Mouse (Mus musculus): ENCODE results near the gene Fanca. TPM values are rescaled to one million over a fixed set of nuclear protein-coding genes. Genes with fewer than 3 reads are reported as not detected.
A peak's percentile ranks its signal among the peaks of the same experiment; 100 is the strongest.
"Not testable (repeated sequence)": the region's sequence is repeated elsewhere in the genome, so short reads cannot be mapped to it uniquely, and the experiment has no call there.

Gene Fanca
- total RNA-seq, 2 experiments from 2014 or later = not detected

DNA sequence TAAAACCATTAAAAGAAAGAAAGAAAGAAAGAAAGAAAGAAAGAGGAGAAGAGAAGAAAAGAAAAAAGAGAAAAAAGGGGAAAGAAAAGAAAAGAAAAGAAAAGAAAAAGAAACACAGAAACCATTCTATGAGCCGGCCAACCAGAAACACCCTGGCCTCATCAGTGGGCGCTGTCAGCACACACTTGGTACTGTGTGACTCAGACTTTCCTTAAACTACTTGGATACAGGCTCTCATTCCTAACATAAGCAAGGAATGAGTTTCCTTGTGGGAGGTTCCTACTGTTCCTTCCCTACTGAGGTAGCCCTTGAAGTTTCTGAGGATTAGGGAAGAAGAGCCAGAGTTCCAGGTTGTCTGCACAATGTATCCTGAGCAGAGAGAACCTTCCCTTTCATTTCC is 12.9 kb upstream of the Fanca start:
- DNase-seq (ENCODE audit: low spot score) = no peak

- DNase-seq (ENCODE audit: low spot score) = no peak
Observed at GRCm38 (mm10) chr8:123330701-123331100, 12.3 kb upstream of the Fanca start.

- no peak for DNase-seq (ENCODE audit: low spot score)
Observed at GRCm38 (mm10) chr8:123329961-123330360, 11.6 kb upstream of the Fanca start.

GRCm38 (mm10) chr8:123329350-123329749 is 11.0 kb upstream of the Fanca start:
- no peak for DNase-seq (ENCODE audit: low spot score)

DNA sequence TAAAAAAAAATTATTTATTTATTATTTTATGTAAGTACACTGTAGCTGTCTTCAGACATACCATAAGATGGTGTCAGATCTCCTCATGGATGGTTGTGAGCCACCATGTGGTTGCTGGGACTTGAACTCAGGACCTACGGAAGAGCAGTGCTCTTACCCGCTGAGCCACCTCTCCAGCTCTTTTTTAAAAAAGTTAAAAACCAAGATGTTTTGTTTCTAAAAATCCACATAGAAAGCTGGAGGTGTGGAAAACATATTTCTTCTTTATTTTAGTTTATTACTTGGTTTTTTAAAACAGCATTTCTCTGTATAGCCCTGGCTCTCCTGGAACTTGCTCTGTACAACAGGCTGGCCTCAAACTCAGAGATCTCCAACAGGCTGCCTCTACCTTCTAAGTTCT is 10.2 kb upstream of the Fanca start:
- DNase-seq (ENCODE audit: low spot score) = no peak

DNA sequence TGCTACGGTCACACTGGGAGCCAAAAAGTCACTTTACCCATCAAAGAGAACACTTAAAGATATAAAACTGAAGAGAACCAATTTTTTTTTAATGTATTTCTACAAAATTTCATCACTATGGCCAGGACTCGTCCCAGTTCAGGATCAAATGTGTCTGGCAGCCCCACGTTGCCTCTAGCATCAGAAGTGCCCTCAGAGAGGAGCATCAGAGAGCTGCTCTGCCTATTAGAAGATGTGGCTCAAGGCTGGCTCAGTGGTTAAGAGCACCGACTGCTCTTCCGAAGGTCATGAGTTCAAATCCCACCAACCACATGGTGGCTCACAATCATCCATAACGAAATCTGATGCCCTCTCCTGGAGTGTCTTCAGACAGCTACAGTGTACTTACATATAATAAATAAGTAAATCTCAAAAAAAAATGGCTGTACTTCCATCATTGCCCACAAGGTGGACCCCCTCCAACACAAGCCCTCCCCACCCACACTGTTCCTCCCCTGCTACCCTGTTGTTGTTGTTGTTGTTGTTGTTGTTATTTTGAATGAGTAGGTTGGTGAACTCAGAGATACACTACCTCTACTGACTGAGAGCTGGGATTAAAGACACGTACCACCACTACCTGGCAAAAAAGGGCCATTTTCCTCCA is 1.3 kb upstream of the Fanca start:
- peak; percentile 23 for DNase-seq (ENCODE audit: low spot score)

GRCm38 (mm10) chr8:123317781-123318466 is 452 bp downstream of the Fanca start:
- no peak for DNase-seq (ENCODE audit: low spot score)

- no peak for DNase-seq (ENCODE audit: low spot score)
Observed at GRCm38 (mm10) chr8:123308738-123309137, 9.6 kb downstream of the Fanca start.

GRCm38 (mm10) chr8:123298301-123298700 is 20.1 kb downstream of the Fanca start:
- DNase-seq (ENCODE audit: low spot score) = no peak

GRCm38 (mm10) chr8:123292785-123293184 is 25.6 kb downstream of the Fanca start:
- no peak for DNase-seq (ENCODE audit: low spot score)

DNA sequence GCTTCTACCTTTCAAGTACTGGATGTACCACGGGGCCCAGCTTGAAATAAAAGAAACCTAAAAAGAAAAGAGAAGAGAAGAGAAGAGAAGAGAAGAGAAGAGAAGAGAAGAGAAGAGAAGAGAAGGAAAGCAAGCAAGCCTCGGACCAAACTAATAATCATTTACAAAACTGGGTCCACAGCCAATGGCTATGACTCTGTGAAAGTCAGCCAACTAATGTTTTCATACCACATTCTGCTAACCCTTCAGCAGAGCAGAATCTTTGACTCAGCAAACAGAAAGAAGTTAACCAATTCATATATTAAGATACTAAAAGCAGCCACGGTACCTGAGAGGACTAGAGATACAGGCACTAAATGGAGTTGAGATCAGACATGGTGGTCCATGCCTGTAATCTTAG is 26.1 kb downstream of the Fanca start:
- no peak for DNase-seq (ENCODE audit: low spot score)

DNA sequence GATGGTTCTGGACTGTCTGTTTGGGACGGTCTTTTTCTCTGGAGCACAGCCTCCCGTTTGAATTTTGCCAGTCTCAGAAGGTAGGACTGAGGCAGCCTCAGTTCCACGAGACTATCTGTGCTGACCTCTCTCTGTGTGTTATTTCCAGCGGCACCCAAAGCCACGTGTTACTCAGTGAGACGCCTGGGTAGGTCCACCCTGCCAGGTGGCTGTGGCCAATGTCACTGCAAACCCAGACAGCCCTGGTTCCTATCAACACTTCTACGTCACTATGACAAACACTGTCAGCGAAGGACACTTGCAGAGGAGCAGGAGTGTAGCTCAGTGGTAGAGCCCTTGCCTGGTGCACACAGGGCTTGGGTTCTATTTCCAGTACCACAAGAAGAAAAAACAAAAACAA is 26.7 kb downstream of the Fanca start:
- no peak for DNase-seq (ENCODE audit: low spot score)

- DNase-seq (ENCODE audit: low spot score) = no peak
Observed at GRCm38 (mm10) chr8:123290679-123291078, 27.7 kb downstream of the Fanca start.

GRCm38 (mm10) chr8:123290166-123290565 is 28.2 kb downstream of the Fanca start:
- DNase-seq (ENCODE audit: low spot score) = no peak

DNA sequence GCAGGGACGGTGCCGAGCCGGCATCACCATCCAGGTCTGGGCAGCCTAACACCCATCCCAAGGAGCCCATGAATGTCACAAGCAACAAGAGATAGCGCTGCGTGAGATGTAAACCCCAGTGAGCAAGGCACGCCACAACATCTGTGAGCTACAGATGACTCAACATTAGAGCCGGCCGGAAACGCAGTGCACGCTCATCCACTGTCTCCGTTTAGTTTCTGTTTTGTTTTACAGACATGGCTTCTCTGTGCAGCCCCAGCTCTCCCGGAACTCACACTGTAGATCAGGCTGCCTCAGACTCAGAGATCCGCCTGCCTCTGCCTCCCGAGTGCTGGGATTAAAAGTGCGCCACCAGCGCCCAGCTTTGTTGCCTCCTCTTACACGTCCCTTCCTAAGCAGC is 31.0 kb downstream of the Fanca start:
- DNase-seq (ENCODE audit: low spot score) = no peak

DNA sequence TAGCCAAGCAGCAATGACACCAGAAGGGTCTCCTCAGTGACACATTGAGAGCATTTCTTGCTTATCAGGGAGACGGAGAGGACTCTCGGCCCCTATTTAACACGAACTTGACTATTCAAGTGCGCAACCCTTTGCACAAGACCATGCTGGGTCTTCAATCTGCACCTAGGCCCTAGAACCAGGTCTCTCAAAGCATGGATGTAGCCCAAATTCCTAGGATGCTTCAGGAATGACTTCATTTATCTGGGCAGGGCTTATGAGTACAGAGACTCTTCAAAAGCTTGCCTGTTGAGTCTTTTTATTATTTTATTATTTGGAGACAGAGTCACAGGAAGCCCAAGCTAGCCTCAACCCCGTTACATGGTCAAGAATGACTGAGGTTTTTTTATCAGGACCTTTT is 33.9 kb downstream of the Fanca start:
- no peak for DNase-seq (ENCODE audit: low spot score)

- no peak for DNase-seq (ENCODE audit: low spot score)
Observed at GRCm38 (mm10) chr8:123283991-123284390, 34.4 kb downstream of the Fanca start.

DNA sequence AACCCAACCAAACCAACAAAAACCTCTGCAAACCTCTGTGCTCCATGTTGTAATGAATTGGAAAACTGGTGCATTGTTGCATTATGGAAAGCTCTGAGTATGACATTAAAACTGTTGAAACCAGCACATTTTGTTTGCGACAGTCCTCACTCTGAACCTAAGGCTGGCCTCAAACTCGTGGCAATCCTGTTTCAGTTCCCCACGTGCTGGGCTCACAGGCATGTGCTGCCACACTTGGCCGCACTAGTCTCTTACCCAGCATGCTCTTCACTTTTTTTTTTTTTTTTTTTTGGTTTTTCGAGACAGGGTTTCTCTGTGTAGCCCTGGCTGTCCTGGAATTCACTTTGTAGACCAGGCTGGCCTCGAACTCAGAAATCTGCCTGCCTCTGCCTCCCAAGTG is 35.4 kb downstream of the Fanca start:
- DNase-seq (ENCODE audit: low spot score) = not testable (repeated sequence)

DNA sequence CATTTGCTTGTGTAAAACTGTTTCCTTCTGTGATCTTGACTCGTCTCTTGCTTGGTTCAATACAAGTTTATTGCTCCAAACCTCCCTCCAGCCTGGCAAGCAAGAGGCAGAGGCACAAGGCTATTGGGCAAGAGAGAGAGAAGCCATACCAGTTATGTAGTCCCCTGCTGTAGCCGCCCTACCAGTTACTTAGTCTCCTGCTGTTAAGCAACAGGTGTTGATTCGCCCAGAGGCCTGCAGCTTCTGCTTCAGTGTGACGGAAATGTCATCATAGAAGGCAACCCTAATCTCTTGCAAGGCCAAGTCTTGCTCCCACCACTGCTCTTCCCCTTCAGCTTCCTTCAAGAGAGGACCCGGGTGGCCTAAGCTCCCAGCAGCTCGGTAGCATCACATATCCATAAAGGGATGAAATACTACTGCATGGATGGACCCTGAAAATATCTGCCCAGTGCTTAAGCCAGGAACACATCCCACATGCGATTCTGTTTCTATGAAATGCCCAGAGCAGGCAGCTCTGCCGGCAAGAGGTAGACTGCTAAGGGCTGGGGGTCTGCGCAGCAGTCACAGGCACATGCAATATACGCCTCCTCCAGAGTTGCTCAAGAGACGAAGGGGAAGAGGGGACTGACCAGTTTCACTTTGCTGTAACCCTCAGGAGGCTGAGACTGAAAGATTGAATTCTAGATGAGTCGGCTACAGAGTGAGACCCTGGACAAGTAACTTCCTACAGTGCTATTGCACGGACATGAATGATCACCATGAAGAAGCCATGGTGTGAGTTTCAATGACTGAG is 37.9 kb downstream of the Fanca start:
- no peak for DNase-seq (ENCODE audit: low spot score)

DNA sequence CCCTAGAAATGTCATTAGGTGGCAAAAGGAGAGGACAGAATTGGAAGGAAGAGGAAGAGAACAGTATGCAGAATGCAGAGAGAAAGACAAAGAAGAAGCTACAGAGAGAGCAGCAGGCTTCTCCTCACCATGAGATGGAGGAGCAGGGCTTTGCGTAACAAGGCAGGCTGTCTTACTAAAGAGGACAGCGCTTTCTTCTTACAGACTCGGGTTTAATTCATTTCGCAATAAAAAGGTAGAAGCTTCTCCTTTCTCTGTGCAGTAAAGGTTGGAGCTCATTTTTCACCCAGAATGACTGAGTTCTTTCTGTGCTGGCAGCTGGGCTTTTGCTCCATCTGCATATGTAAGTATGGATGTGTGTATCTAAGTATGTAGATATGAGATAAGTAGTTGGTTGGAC is 38.5 kb downstream of the Fanca start:
- no peak for DNase-seq (ENCODE audit: low spot score)

GRCm38 (mm10) chr8:123278445-123278844 is 39.9 kb downstream of the Fanca start:
- no peak for DNase-seq (ENCODE audit: low spot score)

- no peak for DNase-seq (ENCODE audit: low spot score)
Observed at GRCm38 (mm10) chr8:123275096-123275495, 43.3 kb downstream of the Fanca start.

DNA sequence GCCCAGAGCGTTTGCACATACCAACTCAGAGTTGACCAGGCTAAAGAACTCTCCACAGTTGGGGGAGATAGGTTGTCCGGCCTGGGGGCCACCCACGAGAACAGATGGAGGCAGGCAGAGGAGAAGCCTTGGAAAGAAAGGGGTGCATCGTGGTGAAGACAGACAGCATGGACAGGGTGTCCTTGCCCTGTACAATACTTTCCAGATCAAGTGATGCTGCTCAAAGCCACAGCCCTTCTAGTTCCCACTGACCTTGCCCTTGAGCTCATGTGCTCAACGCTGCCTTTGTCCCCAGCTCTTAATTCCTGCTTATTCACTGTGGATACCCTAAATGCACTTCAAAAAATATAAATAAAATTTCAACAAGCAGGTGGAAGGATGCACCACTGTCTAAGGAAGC is 43.9 kb downstream of the Fanca start:
- DNase-seq (ENCODE audit: low spot score) = no peak
